Mouse (Mus musculus): Measurements from ENCODE around the gene Rhbdl1. TPM values are rescaled to one million over a fixed set of nuclear protein-coding genes. Genes with fewer than 3 reads are reported as not detected.

The Rhbdl1 gene
- polyA plus RNA-seq, 1 experiment from 2014 or later, result 0.35 TPM

DNA sequence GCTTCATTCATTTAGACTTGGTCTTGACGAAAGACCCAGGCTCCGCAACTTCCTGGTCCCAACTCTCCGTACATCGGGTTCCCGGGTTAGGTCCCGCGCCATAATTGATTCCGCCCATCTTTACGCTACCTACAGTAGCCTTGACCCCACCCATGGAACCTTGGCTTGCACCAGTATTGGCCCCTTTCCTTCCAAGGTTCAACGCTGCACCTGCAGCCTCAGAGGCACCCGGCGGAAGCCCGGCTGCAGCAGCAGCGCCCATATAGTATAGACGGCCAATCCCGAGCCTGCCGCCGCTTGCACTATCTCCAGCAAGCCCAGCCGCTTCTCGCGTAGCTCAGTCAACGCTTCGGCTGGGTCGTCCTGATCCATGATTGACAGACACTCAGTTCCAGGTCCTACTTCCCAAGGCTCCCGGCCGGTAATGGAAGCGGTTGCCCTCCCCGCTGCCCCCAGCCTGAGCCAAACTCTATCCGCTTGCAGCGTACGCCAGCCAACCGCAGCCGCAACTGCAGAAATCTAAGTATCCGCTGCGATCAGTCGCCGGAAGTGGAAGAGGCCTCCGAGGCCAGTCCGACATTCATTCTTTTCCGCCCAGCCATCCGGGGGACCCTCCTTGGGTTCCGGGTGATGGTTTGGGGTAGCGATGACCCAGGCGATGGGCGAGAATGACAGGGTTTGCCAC, 45.1 kb downstream of the Rhbdl1 start:
- Histone ChIP-seq H3K36me3 (replicated peaks; ENCODE audit: insufficient read depth, low read length) (peaks cover 4% of the 10 kb centered on the region; the same call in 1 of the 2 replicates), H3K4me1 (ENCODE audit: insufficient read depth) (peaks cover 24% of the 10 kb centered on the region), H3K27me3 (ENCODE audit: insufficient read depth, low read length) (no peaks in the 10 kb centered on the region), H3K9ac (replicated peaks) (peak overlapping the region; percentile 77), H3K9me3 (ENCODE audit: low read length) (no peaks in the 10 kb centered on the region), H3K4me3 (ENCODE audit: low read depth, low read length) (peak overlapping the region; percentile 79), H3K4me2 (ENCODE audit: low read depth, low read length) (peak overlapping the region; percentile 98), H3K27ac (ENCODE audit: low read depth) (peak overlapping the region; percentile 88)
- TF ChIP-seq EP300 (IDR thresholded peaks at IDR 0.05; ENCODE audit: low read depth) (0 out of 2 replicates have a peak, but pooled peaks have one; percentile 12), CTCF (IDR thresholded peaks at IDR 0.05; ENCODE audit: low read depth) (no peak)
- ATAC-seq, result peak; percentile 85
- peak; percentile 88 for DNase-seq
- WGBS (ENCODE audit: insufficient replicate concordance), result 0% methylated on average over 45 of the region's 45 CpGs

DNA sequence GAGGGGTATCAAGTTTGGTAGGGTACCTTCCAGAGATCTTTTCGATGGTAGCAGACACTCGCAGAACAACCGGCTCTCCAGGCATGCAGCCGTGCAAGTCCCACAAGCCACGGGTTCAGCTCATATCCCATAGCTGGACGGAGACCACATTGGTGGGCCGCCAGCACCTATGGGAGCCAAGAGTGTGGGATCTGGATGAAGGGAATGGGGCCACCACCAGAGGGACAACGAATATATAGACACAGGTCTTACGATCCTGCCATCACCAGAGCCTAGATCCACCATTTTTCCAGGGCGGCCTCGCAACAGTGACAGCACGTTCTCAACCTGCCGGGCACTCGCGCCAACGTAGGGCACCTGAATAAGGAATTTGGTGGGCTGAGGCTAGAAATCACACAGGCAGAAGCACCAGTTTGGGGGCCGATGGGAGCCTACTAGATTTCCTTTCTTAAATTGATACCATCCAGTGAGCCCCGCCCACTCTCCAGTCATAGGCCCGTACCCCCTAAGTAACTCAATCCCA, 45.7 kb downstream of the Rhbdl1 start:
- H3K4me1 ChIP-seq (ENCODE audit: insufficient read depth), result peaks cover 22% of the 10 kb centered on the region
- H3K9me3 ChIP-seq (ENCODE audit: low read length), result no peaks in the 10 kb centered on the region
- 31% methylated on average over 19 of the region's 19 CpGs for WGBS (ENCODE audit: insufficient replicate concordance)
- H3K9ac ChIP-seq (replicated peaks), result peak overlapping the region; percentile 77
- peak overlapping the region; percentile 79 for H3K4me3 ChIP-seq (ENCODE audit: low read depth, low read length)
- peak overlapping the region; percentile 98 for H3K4me2 ChIP-seq (ENCODE audit: low read depth, low read length)
- H3K27me3 ChIP-seq (ENCODE audit: insufficient read depth, low read length), result no peaks in the 10 kb centered on the region
- no peak for DNase-seq
- TF ChIP-seq EP300 (IDR thresholded peaks at IDR 0.05; ENCODE audit: low read depth), result no peak
- peak; percentile 9; the same call in 1 of the 2 replicates for TF ChIP-seq CTCF (IDR thresholded peaks at IDR 0.05; ENCODE audit: low read depth)
- H3K36me3 ChIP-seq (replicated peaks; ENCODE audit: insufficient read depth, low read length), result peaks cover 4% of the 10 kb centered on the region; the same call in 1 of the 2 replicates
- peak overlapping the region; percentile 88 for H3K27ac ChIP-seq (ENCODE audit: low read depth)
- ATAC-seq, result no peak

DNA sequence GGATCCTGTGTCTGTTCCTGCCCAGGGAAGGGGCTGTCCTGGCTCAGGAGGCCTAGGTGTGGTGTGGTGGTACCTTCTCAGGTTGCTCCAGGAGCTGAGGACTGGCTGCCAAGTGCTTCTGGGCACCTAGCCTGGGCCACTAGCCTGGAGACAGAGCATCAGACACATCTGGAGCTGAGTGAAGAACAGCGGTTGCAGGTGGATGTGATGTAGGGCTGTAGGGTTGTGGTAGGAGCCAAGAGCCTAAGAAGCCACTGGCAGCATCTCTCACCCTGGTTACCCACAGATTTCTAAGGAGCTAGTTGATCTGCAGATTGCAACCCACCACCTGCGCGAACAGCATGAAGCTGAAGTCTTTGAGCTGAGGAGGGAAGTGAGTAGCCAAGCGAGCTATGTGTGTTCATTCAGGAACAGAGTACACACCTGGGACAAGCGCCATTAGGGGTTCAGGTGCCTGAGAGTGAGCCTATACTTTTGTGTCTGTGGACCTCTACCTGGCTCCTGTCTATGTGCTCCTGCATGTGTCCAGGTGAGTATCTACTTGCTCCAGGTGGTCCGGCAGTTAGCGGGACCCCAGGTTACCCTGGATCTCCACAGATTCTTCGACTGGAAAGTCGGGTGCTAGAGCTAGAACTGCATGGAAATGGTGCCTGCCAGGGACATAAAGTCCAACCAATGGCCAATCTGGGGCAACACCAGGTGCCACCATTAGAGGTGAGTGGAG, 50.2 kb downstream of the Rhbdl1 start:
- Histone ChIP-seq H3K36me3 (replicated peaks; ENCODE audit: insufficient read depth, low read length) (peaks cover 14% of the 10 kb centered on the region), H3K9ac (replicated peaks) (no peak overlapping the region), H3K27ac (ENCODE audit: low read depth) (no peak overlapping the region), H3K4me3 (ENCODE audit: low read depth, low read length) (no peak overlapping the region), H3K4me2 (ENCODE audit: low read depth, low read length) (no peak overlapping the region), H3K9me3 (ENCODE audit: low read length) (no peaks in the 10 kb centered on the region), H3K27me3 (ENCODE audit: insufficient read depth, low read length) (no peaks in the 10 kb centered on the region), H3K4me1 (ENCODE audit: insufficient read depth) (peaks cover 18% of the 10 kb centered on the region)
- TF ChIP-seq EP300 (IDR thresholded peaks at IDR 0.05; ENCODE audit: low read depth), result no peak
- no peak for TF ChIP-seq CTCF (IDR thresholded peaks at IDR 0.05; ENCODE audit: low read depth)
- WGBS (ENCODE audit: insufficient replicate concordance), result 86% methylated on average over 9 of the region's 9 CpGs
- ATAC-seq (no peak), DNase-seq (no peak)

DNA sequence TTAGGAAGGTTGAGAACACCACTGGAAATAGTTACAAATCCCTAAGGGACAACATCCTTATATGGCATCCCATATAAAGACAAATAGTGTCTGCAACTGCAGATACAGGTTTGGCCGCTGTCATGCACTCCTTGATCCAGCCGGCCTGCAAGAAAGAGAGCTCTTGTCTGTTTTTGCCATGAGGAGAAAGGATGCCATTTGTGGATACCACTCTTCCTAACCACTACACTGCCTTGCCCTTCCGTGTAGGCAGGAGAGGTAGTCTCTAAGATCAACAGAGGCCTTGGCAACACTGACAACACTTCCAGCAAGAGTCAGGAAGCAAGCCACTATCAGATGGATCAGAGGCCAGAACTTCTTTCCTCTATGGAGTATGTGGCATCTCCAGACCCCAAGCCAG, 50.8 kb downstream of the Rhbdl1 start, which contains the start of gene Ccdc78:
TSS of gene Ccdc78 (plus strand) at position 301 of the 400 bp plus-strand sequence.
- ATAC-seq (no peak), DNase-seq (no peak)
- Histone ChIP-seq H3K9me3 (ENCODE audit: low read length) (no peaks in the 10 kb centered on the region), H3K4me3 (ENCODE audit: low read depth, low read length) (peak within 1 kb of the TSS; percentile 65), H3K4me1 (ENCODE audit: insufficient read depth) (peaks cover 14% of the 10 kb centered on the region), H3K27me3 (ENCODE audit: insufficient read depth, low read length) (no peaks in the 10 kb centered on the region), H3K36me3 (replicated peaks; ENCODE audit: insufficient read depth, low read length) (peaks cover 21% of the 10 kb centered on the region), H3K9ac (replicated peaks) (peak within 1 kb of the TSS; percentile 68), H3K27ac (ENCODE audit: low read depth) (peak within 1 kb of the TSS; percentile 64; the same call in 1 of the 2 replicates), H3K4me2 (ENCODE audit: low read depth, low read length) (peak within 1 kb of the TSS; percentile 89)
- no peak for TF ChIP-seq EP300 (IDR thresholded peaks at IDR 0.05; ENCODE audit: low read depth)
- WGBS (ENCODE audit: insufficient replicate concordance), result 70% methylated on average over 3 of the region's 3 CpGs

DNA sequence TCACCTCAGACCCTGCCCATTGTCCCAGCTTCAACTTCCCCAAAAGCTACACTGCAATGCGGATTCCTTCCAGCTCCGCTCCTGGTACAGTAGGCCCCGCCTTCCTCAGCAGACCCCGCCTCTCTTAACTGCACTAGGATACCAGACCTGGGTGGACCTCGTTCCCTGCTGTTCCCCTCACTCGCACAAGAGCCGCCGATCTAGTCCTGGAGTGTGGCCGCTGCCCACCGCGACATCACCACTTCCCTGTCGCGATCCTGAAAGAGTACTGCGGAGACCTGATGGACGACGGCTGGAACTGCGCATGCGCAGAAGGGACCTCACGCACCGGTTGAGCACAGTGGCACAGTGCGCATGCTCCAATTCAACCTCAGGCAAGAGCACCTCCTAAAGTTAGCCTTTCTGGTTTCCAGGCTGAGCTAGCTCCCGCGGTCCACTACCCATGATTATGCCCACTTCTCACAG, 51.8 kb downstream of the Rhbdl1 start, which contains the start of gene Haghl:
TSS of gene Haghl (minus strand) at position 393 of the 465 bp plus-strand sequence.
- Histone ChIP-seq H3K9ac (replicated peaks) (peak within 1 kb of the TSS; percentile 68), H3K27ac (ENCODE audit: low read depth) (peak within 1 kb of the TSS; percentile 64), H3K4me1 (ENCODE audit: insufficient read depth) (peaks cover 13% of the 10 kb centered on the region; the same call in 1 of the 2 replicates), H3K4me3 (ENCODE audit: low read depth, low read length) (peak within 1 kb of the TSS; percentile 65), H3K4me2 (ENCODE audit: low read depth, low read length) (peak within 1 kb of the TSS; percentile 89), H3K9me3 (ENCODE audit: low read length) (no peaks in the 10 kb centered on the region), H3K27me3 (ENCODE audit: insufficient read depth, low read length) (no peaks in the 10 kb centered on the region), H3K36me3 (replicated peaks; ENCODE audit: insufficient read depth, low read length) (peaks cover 26% of the 10 kb centered on the region)
- TF ChIP-seq CTCF (IDR thresholded peaks at IDR 0.05; ENCODE audit: low read depth) (peak; percentile 9; the same call in 1 of the 2 replicates), EP300 (IDR thresholded peaks at IDR 0.05; ENCODE audit: low read depth) (no peak)
- ATAC-seq (peak; percentile 94), DNase-seq (peak; percentile 96)
- under 1% methylated on average over 23 of the region's 23 CpGs for WGBS (ENCODE audit: insufficient replicate concordance)

Small RNA genes lying within 50 kb of the gene (microRNA-seq; reads per million reads assigned to microRNA genes)
- gene Mir3082, result 1.6 reads per million

Other genes starting within 250 kb of the Rhbdl1 start
- 0.39 TPM in 1 of 2 replicates, not detected in the other for gene Gng13, start 120.1 kb downstream of the Rhbdl1 start, polyA plus RNA-seq (2015; fragmentation: Nextera tagmentation; extraction: Ambion mirVana)
- 7.4 TPM in 2 replicates for gene Chtf18, start 109.9 kb downstream of the Rhbdl1 start, polyA plus RNA-seq (2015; fragmentation: Nextera tagmentation; extraction: Ambion mirVana)
- 3.8 and 3.9 TPM in 2 replicates for gene Rpusd1, start 109.6 kb downstream of the Rhbdl1 start, polyA plus RNA-seq (2015; fragmentation: Nextera tagmentation; extraction: Ambion mirVana)
- not detected in 2 replicates for gene Mslnl, start 101.3 kb downstream of the Rhbdl1 start, polyA plus RNA-seq (2015; fragmentation: Nextera tagmentation; extraction: Ambion mirVana)
- gene Msln, start 82.9 kb downstream of the Rhbdl1 start, polyA plus RNA-seq (2015; fragmentation: Nextera tagmentation; extraction: Ambion mirVana), result 12.3 and 14.7 TPM in 2 replicates
- gene Narfl, start 63.5 kb downstream of the Rhbdl1 start, polyA plus RNA-seq (2015; fragmentation: Nextera tagmentation; extraction: Ambion mirVana), result 12.8 and 15.3 TPM in 2 replicates
- 8.3 and 9.4 TPM in 2 replicates for gene Haghl, start 51.6 kb downstream of the Rhbdl1 start, polyA plus RNA-seq (2015; fragmentation: Nextera tagmentation; extraction: Ambion mirVana)
- not detected in 2 replicates for gene Ccdc78, start 50.7 kb downstream of the Rhbdl1 start, polyA plus RNA-seq (2015; fragmentation: Nextera tagmentation; extraction: Ambion mirVana)
- 51.5 and 51.6 TPM in 2 replicates for gene Fam173a, start 44.4 kb downstream of the Rhbdl1 start, polyA plus RNA-seq (2015; fragmentation: Nextera tagmentation; extraction: Ambion mirVana)
- gene AC134908.4, start 41.6 kb downstream of the Rhbdl1 start, polyA plus RNA-seq (2015; fragmentation: Nextera tagmentation; extraction: Ambion mirVana), result not detected in 2 replicates
- gene Metrn, start 40.2 kb downstream of the Rhbdl1 start, polyA plus RNA-seq (2015; fragmentation: Nextera tagmentation; extraction: Ambion mirVana), result 11.9 TPM in 2 replicates
- 0.05 TPM in 1 of 2 replicates, not detected in the other for gene Fbxl16, start 28.2 kb downstream of the Rhbdl1 start, polyA plus RNA-seq (2015; fragmentation: Nextera tagmentation; extraction: Ambion mirVana)
- 5.5 and 7.2 TPM in 2 replicates for gene Wdr24, start 13.7 kb downstream of the Rhbdl1 start, polyA plus RNA-seq (2015; fragmentation: Nextera tagmentation; extraction: Ambion mirVana)
- 12.8 and 13.8 TPM in 2 replicates for gene Jmjd8, start 8.4 kb downstream of the Rhbdl1 start, polyA plus RNA-seq (2015; fragmentation: Nextera tagmentation; extraction: Ambion mirVana)
- 118 and 119 TPM in 2 replicates for gene Stub1, start 3.9 kb downstream of the Rhbdl1 start, polyA plus RNA-seq (2015; fragmentation: Nextera tagmentation; extraction: Ambion mirVana)
- gene Gm20683, start 4.5 kb upstream of the Rhbdl1 start, polyA plus RNA-seq (2015; fragmentation: Nextera tagmentation; extraction: Ambion mirVana), result 0.30 and 0.34 TPM in 2 replicates
- 9.8 and 10.4 TPM in 2 replicates for gene Rhot2, start 7.6 kb upstream of the Rhbdl1 start, polyA plus RNA-seq (2015; fragmentation: Nextera tagmentation; extraction: Ambion mirVana)
- gene Wdr90, start 24.2 kb upstream of the Rhbdl1 start, polyA plus RNA-seq (2015; fragmentation: Nextera tagmentation; extraction: Ambion mirVana), result 2.7 and 3.4 TPM in 2 replicates
- gene Mcrip2, start 31.5 kb upstream of the Rhbdl1 start, polyA plus RNA-seq (2015; fragmentation: Nextera tagmentation; extraction: Ambion mirVana), result 127 and 143 TPM in 2 replicates
- 64.8 and 72.5 TPM in 2 replicates for gene Mettl26, start 37.8 kb upstream of the Rhbdl1 start, polyA plus RNA-seq (2015; fragmentation: Nextera tagmentation; extraction: Ambion mirVana)
- 0.33 and 0.54 TPM in 2 replicates for gene Wfikkn1, start 43.6 kb upstream of the Rhbdl1 start, polyA plus RNA-seq (2015; fragmentation: Nextera tagmentation; extraction: Ambion mirVana)
- gene Rab40c, start 82.4 kb upstream of the Rhbdl1 start, polyA plus RNA-seq (2015; fragmentation: Nextera tagmentation; extraction: Ambion mirVana), result 6.5 and 7.3 TPM in 2 replicates
- gene Pigq, start 107.6 kb upstream of the Rhbdl1 start, polyA plus RNA-seq (2015; fragmentation: Nextera tagmentation; extraction: Ambion mirVana), result 56.0 and 58.7 TPM in 2 replicates
- 2.0 and 3.8 TPM in 2 replicates for gene Nhlrc4, start 107.7 kb upstream of the Rhbdl1 start, polyA plus RNA-seq (2015; fragmentation: Nextera tagmentation; extraction: Ambion mirVana)
- not detected in 2 replicates for gene A930017K11Rik, start 115.3 kb upstream of the Rhbdl1 start, polyA plus RNA-seq (2015; fragmentation: Nextera tagmentation; extraction: Ambion mirVana)
- 6.6 and 8.3 TPM in 2 replicates for gene Capn15, start 148.5 kb upstream of the Rhbdl1 start, polyA plus RNA-seq (2015; fragmentation: Nextera tagmentation; extraction: Ambion mirVana)
- gene Rab11fip3, start 232.3 kb upstream of the Rhbdl1 start, polyA plus RNA-seq (2015; fragmentation: Nextera tagmentation; extraction: Ambion mirVana), result 1.7 TPM in 2 replicates